Mouse (Mus musculus) megakaryocyte, adult 5-6 weeks (primary cell): Measurements from ENCODE around the gene Rasgrp1. TPM values are rescaled to one million over a fixed set of nuclear protein-coding genes. Genes with fewer than 3 reads are reported as not detected.

Source experiments
- ATAC-seq: 2 replicates; pipeline ENCODE4 v1.8.0; 2016; ENCODE audit warnings: mild to moderate bottlenecking, inconsistent platforms; ENCODE audit not compliant: poor library complexity, severe bottlenecking
- total RNA-seq, 2 experiments: library from RNA; stranded (forward) in 1 of 2; stranded (reverse) in 1 of 2; fragments of 153-499, 151-499 nt in 1 of 2; fragments of 221-1000, 200-1000 nt in 1 of 2; gene quantifications; 2 replicates each; pipeline versions ENCODE4 v1.2.3 to v1.2.4; 2015 to 2017

The Rasgrp1 gene
- 2.1 and 3.4 TPM in 2 replicates for total RNA-seq (2015)
- total RNA-seq (2017) = 0.95 and 2.6 TPM in 2 replicates

GRCm38 (mm10) chr2:117342547-117343239 is at the start of gene Rasgrp1:
Rasgrp1 (minus strand) TSS chr2:117343001.
- ATAC-seq = peak; percentile 52

GRCm38 (mm10) chr2:117389925-117390892 is 47.4 kb upstream of the Rasgrp1 start:
- ATAC-seq = no peak

- ATAC-seq = no peak
Observed at GRCm38 (mm10) chr2:117389460-117389859, 46.7 kb upstream of the Rasgrp1 start.

- no peak for ATAC-seq
Observed at GRCm38 (mm10) chr2:117388121-117388520, 45.3 kb upstream of the Rasgrp1 start.

- ATAC-seq = no peak
Observed at GRCm38 (mm10) chr2:117386981-117387705, 44.3 kb upstream of the Rasgrp1 start.

GRCm38 (mm10) chr2:117386036-117386590 is 43.3 kb upstream of the Rasgrp1 start:
- ATAC-seq = no peak

GRCm38 (mm10) chr2:117381314-117381713 is 38.5 kb upstream of the Rasgrp1 start:
- ATAC-seq = no peak

GRCm38 (mm10) chr2:117374293-117374830 is 31.6 kb upstream of the Rasgrp1 start:
- peak; percentile 62; the same call in 1 of the 2 replicates for ATAC-seq

GRCm38 (mm10) chr2:117371706-117372105 is 28.9 kb upstream of the Rasgrp1 start:
- no peak for ATAC-seq

GRCm38 (mm10) chr2:117366478-117366877 is 23.7 kb upstream of the Rasgrp1 start:
- ATAC-seq = no peak

- no peak for ATAC-seq
Observed at GRCm38 (mm10) chr2:117364056-117364455, 21.3 kb upstream of the Rasgrp1 start.

GRCm38 (mm10) chr2:117357939-117358338 is 15.1 kb upstream of the Rasgrp1 start:
- ATAC-seq = no peak

- peak; percentile 51; the same call in 1 of the 2 replicates for ATAC-seq
Observed at GRCm38 (mm10) chr2:117352305-117353123, 9.7 kb upstream of the Rasgrp1 start.

GRCm38 (mm10) chr2:117350138-117350537 is 7.3 kb upstream of the Rasgrp1 start:
- ATAC-seq = no peak

- ATAC-seq = no peak
Observed at GRCm38 (mm10) chr2:117343240-117343624, 431 bp upstream of the Rasgrp1 start.

- peak; percentile 78 for ATAC-seq
Observed at GRCm38 (mm10) chr2:117342090-117342546, 683 bp downstream of the Rasgrp1 start.

GRCm38 (mm10) chr2:117338501-117338900 is 4.3 kb downstream of the Rasgrp1 start:
- ATAC-seq = no peak

- ATAC-seq = no peak
Observed at GRCm38 (mm10) chr2:117337902-117338301, 4.9 kb downstream of the Rasgrp1 start.

- no peak for ATAC-seq
Observed at GRCm38 (mm10) chr2:117336946-117337665, 5.7 kb downstream of the Rasgrp1 start.
